Mouse (Mus musculus): ENCODE measurements at regions not wholly inside any gene's neighbourhood (a gene's known extent, or its start where the extent isn't known, plus 50 kb on each side); places are given as distances from the start of the nearest gene placed in this dataset.
"Not testable (repeated sequence)": the region's sequence is repeated elsewhere in the genome, so short reads cannot be mapped to it uniquely, and the experiment has no call there.

- not testable (repeated sequence) for TF ChIP-seq POLR2A (IDR thresholded peaks at IDR 0.05; ENCODE audit: insufficient read depth, low read depth, low read length); CTCF (IDR thresholded peaks at IDR 0.05); EP300 (IDR thresholded peaks at IDR 0.05; ENCODE audit: insufficient read depth, low read depth, low read length)
These were observed 61.5 kb upstream of the Slc2a12 start for GRCm38 (mm10) chr10:22583306-22583705.

Measured in heart, adult 2 months (tissue).